ENCODE assay signal across 14 mouse cellular contexts in the genomic region with DNA sequence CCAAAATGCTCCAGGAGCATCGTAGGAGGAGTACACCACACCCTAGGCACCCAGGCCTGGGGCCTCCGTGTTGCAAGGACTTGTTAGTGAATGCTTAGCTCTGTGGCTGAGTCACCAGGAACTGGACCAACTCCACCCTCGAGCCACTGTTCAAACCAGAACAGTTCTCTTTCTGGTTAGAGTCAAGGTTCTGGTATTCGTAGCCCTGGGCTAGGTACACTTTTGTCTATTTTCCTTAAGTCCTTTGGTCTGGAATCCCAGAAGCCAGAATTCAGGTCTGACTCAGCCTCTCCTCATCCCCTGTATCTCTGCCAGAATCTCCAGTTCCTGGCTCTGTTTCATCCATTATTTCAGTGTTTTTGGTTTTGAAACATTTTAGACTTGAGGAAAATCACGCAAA.
DNase-seq lines count a peak whose midpoint lies in the region; TF ChIP-seq lines count a peak whose summit lies in the region.
"Had no signal": no experiment of that assay in that cellular context is flagged by ENCODE, and none has a peak within 500 bp of the region (broad histone marks: within the 10 kb centered on the region; RNA-seq: fewer than 3 reads in every experiment).

No protein-coding gene starts in this region.

- no peak for TF ChIP-seq CTCF in layer of hippocampus, adult 2 months (conservative IDR thresholded peaks at IDR 0.05)

- peak; percentile 56 to 82 for DNase-seq in adrenal gland, adult (ENCODE audit: inconsistent age in 2 of 2, low spot score in 1 of 2)
- no peak for DNase-seq in adrenal gland, adult 18-20 months (ENCODE audit: low spot score in 2 of 2)
- DNase-seq in layer of hippocampus, adult 2 months (ENCODE audit: low spot score in 2 of 2), result no peak
- DNase-seq in layer of hippocampus, postnatal 10 days (ENCODE audit: low spot score in 2 of 2), result no peak
- DNase-seq in Muller cell, postnatal 12 days (ENCODE audit: inconsistent ontology term), result peak; percentile 94
- DNase-seq in gastrocnemius, postnatal 25 days, result peak; percentile 45
- DNase-seq in spleen, postnatal 36 days (ENCODE audit: low spot score in 2 of 2), result no peak
- DNase-seq in kidney, postnatal 10 days, result no peak
- DNase-seq: embryo, embryonic 11 days; kidney, adult 9 months; right cerebral cortex, postnatal 14 days had no signal

- no peak overlapping the region for H3K4me3 ChIP-seq in layer of hippocampus, adult 2 months
- H3K4me3 ChIP-seq: forebrain, embryonic 13.5 days; midbrain, embryonic 10.5 days had no signal

- H3K27ac ChIP-seq in layer of hippocampus, adult 2 months, result peak overlapping the region; percentile 62
- H3K27ac ChIP-seq: forebrain, embryonic 13.5 days; liver, embryonic 14.5 days; midbrain, embryonic 10.5 days had no signal

Comparison
In these comparisons a context has a peak if more than half of its experiments do, and no peak if none do; other contexts are left out.
1. DNase-seq: peak in adrenal gland, adult (2 of 2), Muller cell, postnatal 12 days (single experiment) and gastrocnemius, postnatal 25 days (single experiment); none in adrenal gland, adult 18-20 months (0 of 2), layer of hippocampus, adult 2 months (0 of 2), layer of hippocampus, postnatal 10 days (0 of 2), spleen, postnatal 36 days (0 of 2) and kidney, postnatal 10 days (single experiment).